Mouse (Mus musculus) CH12F3 (cell line): ENCODE results near the gene Grid1.

Experiments used
- in situ Hi-C: fragments of 300-500 bp; cut with MboI; formaldehyde crosslinking; loops from 2 replicates; pipeline ENCODE4 v1.14.3; 2020; ENCODE audit warnings: low sequenced_read_pairs

The Grid1 gene

DNA sequence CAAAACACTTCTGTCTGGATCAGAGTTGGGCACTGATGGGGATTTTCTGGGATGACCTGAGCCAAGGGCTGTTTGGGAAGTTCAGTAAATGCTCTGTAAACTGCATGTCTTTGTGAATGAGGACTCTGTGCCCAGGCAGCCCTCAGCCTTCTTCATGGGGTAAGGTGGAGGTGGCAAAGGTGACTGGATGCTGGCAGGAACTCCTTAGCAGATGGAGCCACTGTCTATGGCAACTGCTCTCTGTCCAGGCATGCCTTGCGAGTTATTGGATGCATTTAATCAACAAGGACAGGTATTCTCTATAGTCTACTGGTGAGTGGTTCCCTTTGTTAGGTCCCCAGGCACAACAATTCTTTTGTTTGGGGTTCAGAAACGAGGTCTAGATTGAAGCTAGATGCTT lies 85.8 kb downstream of the Grid1 start:
- in situ Hi-C loops, result no loop called here

- in situ Hi-C loops, result no loop called here
Observed at GRCm38 (mm10) chr14:34908366-34908765, 88.5 kb downstream of the Grid1 start.

- in situ Hi-C loops, result no loop called here
Observed at GRCm38 (mm10) chr14:34908804-34909203, 88.9 kb downstream of the Grid1 start.

GRCm38 (mm10) chr14:34916315-34916714 lies 96.4 kb downstream of the Grid1 start:
- in situ Hi-C loops, result no loop called here

- in situ Hi-C loops, result no loop called here
Observed at GRCm38 (mm10) chr14:34917111-34917510, 97.2 kb downstream of the Grid1 start.

DNA sequence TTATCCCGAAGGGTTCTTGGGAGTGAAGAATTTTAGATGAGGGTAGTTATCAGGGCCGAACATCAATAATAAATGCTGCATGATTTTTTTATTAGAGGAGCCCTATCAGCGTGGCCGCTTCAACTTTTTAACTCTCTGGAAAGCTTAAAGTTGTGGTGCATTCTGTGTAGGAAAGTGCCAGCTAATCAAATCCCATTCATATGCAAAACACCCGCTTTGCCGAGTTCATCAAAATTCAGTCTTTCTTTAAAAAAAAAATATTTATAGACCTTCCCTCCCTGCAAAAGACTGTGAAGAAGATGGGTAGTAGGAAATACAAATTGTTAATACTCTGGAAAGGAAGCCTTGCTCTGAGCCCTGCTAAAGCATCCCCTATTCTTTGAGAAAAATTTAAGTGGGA lies 99.3 kb downstream of the Grid1 start:
- in situ Hi-C loops, result no loop called here

DNA sequence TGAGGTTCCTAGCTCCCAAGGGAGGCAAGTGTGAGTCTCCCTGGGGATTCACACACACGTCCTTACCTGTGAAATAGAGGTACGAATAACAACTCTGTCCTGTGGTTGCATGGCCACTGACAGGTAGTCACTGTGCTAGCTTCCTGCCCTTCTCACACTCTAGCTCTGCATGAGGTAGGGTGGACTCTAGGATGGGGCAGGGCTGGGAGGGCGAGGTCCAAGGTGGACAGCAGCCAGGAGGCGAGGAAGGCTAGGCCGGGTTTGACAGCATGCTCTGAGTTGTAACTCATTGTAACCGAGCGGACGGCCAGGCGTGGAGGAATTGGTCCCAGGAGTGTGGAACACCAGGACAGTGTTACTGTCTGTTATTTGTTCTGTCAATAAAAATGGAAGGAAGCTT lies 101.4 kb downstream of the Grid1 start:
- in situ Hi-C loops, result no loop called here

DNA sequence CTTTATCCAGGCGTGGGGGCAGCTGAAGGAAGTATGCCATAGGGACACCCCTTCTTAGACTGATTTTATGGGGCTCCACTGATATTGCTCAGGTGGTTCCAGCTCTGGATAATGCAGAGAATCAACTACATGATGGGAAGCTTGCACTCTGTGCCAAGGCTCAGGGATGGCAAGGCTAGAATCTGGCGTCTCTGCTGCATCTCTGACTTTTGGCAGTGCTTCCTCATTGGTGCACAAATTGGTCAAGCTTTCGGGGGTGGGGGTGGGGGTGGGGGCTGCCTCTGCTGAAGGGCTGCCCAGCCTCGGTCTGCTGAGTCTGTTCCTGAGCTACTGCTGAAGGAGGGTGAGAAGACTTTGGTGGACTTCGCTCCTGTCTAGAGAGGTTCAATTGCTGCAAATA lies 105.1 kb downstream of the Grid1 start:
- in situ Hi-C loops, result no loop called here

DNA sequence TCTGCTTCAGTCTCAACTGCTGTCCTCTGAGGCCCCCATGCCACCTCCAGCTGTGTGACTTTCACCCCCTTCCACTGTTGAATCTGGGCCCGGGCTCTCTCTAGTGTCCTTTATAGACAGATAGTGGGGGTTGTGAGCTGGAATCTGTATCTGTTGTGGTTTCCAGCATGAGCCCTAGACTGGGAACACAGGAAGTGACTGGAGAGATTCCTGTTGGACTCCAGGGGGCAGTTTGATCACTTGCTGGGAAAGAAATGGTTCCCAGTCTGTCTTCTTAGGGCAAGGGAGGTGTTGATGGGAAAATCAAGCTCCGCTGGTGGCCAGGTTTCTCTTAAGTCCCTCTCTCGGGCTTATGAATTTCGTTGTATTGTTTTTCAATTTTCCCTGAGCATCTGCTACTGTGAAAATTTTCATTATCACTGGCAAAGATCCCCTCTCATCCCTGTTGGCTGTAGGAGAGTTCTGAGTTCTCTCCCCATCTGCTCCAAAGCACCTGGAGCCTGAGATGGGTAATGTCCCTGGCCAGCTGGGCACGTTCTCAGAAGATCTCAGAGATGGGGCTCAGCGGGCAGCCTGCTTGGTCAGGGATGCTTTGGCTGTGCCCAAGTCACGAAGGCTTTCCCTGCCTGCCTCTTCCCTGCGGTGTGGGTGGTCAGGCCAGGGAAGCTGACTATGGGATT lies 110.3 kb downstream of the Grid1 start:
- in situ Hi-C loops, result no loop called here

GRCm38 (mm10) chr14:34933197-34933596 lies 113.3 kb downstream of the Grid1 start:
- in situ Hi-C loops, result no loop called here

DNA sequence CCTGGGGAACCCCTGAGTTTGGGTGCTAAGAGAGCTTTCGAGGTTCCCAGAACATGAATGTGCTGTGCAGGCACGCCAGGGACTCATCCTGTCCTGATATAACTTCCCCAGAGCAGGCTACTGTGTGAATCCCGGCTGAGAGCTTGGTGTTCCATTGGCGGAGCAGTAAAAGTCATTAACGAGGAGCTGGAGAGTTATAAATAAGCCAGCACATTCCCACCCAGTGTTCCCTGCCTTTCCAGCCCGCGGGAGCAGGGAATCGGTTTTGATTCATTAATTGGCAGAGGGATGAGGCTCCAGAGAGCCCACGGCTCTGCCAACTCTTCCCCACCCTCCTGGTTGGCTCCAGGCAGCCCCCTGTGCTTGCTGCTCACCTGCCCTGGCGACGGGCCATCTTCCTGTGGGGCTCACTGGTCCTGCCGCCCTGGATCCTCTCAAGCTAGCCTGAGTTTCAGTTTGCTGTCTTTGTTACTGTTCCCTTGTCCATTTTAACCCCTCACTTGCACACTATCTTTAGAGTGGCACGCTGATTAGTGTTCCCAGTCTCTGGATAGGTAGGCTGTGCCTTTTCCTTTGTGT lies 116.4 kb downstream of the Grid1 start:
- in situ Hi-C loops, result no loop called here

DNA sequence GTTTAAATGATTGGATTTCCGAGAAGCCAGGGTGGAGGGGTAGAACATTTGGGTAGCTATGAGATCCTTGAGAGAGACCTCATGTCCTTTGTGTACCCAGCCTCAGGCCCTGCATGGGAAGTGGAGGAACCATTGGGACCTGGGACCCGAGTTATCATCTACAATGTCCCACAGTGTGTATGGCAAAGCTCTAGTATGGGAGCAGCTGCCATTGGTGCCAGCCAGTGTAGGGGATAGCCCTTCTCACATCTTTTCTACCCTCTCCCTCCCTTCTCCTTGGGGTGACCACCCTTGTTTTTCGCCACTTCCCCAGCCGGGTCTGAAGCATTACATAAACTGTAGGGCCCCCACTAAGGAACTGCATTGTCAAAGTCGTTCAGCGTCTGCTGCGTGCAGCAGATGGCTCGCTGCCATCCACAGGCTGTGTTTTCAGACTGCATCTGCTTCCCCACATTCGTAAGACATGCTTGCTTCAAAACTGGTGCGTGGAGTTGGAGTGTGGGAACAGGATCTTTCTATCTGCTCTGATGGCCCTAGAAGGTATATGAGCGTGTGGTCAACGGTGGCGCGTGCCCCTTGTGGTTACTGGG lies 124.6 kb downstream of the Grid1 start:
- in situ Hi-C loops, result no loop called here

DNA sequence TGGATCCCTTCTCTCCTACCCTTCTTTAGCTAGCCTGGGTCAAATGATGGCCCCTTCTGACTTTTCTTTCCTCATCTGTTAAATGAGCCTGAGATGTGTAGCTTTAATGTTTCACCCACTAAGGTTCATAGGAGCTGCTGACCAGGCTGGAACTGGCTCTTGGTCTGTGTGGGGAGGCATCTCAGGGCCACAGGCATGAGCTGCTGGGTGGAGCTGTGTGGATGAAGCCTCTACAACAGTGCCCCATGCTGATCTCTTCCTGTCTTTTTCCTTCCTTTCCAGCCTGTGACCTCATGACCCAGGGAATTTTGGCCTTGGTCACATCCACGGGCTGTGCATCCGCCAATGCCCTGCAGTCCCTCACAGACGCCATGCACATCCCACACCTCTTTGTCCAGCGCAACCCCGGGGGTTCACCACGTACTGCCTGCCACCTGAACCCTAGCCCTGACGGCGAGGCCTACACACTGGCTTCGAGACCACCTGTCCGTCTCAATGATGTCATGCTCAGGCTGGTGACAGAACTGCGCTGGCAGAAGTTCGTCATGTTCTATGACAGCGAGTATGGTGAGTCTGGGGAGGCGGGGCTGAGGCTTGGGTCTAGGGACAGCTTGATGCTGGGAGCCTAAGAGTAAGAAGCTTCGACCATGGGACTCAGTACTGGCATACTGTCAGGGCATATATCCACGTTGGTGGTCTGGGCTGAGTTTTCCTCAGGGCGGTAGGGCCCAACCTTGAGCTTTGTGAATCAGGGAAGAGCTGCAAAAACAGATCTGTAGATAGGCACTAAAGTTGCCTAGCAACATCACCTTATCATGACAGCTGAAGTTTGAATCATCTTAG lies 125.8 kb downstream of the Grid1 start:
- in situ Hi-C loops, result no loop called here

DNA sequence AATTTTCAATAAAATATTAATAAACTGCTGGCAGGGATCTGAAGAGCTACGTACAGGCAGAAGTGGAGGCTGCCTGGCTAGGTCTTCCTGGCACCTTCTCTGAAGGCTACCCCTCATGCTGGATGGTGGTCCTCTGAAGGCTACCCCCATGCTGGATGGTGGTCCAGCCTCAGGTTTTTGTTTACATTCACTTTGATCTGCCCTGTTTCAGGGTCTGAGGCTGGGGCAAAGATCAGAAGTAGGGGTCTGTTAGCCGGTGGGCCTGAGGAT lies 126.3 kb downstream of the Grid1 start:
- in situ Hi-C loops, result no loop called here

GRCm38 (mm10) chr14:34948249-34948648 lies 128.3 kb downstream of the Grid1 start:
- in situ Hi-C loops, result no loop called here

DNA sequence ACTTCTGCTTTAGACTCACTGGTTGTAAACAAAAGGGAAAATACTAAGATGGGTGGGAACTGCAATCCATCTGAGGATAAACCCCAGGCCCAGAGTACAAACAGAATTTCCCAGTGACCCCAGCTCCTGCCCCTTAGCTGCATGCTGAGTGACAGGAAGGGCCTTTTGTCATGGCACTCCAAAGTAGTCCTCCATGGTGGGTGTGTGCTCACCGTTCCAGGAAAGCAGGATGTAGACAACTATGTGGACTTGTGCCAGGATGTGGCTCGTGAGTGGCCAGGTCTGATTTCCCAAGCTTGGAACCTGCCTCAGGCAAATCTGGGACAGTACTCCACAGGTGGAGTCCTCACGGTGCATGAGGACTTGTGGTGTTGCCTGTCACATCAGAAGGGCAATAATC lies 132.4 kb downstream of the Grid1 start:
- in situ Hi-C loops, result loop anchor here (25.0 kb wide), 1 partner anchor 340 kb away; the partner anchor contains the start of gene Opn4

DNA sequence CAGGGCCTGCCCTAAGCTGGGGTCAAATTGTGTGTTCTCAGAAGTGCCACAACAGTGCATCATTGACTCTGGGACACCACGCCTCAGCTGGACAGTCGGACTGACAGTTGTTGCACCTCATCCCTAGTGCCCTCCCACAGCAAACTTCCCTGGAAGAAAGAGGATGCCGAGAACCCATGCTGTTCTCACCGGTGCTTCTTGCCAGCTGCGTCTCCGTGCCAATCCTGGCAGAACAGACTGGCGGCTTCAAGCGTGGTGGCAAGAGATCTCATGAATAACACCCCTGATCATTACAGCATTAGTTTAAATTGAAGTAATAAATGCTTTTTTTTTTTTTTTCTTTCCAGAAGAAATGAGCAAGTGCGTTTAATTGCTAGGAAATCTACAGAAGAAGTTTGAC lies 133.7 kb downstream of the Grid1 start:
- in situ Hi-C loops, result loop anchor here (25.0 kb wide), 1 partner anchor 341 kb away; the partner anchor contains the start of gene Opn4

DNA sequence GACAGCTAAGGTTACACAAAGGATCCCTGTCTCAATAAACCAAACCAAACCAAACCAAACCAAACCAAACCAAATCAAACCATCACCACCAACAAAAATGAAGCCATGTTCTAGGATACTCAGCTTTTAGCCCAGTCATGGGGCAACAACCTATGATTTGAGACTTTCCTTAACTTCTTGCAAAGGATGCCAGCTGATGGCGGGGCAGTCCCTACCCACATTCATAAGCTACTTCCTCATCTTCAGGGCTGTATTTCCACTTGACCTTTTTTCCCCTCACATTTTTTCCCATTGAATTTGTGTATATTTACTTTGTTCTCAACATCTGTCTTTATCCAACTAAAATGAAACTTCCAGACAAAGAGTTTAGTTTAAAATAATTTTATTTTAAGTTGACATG lies 135.8 kb downstream of the Grid1 start:
- in situ Hi-C loops, result loop anchor here (25.0 kb wide), 1 partner anchor 343 kb away; the partner anchor contains the start of gene Opn4

DNA sequence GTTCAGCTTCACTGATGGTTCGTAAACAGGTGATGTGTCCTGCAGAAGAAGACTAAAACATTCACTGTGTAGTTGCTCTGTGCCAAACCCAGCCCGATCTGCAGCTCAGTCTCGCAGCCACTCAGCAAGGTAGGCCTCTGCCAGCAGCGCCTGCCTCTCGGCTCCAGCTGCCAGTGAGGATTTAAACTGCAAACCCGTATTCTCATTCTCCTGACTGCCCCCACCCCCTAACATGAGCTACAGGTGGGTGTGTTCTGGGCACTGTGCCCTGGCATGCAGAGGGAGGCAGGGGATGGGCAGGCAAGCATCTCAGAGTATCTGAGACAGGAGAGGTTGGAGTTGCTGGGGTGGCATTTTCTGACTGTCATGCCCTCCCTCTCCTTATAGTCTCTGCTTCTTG lies 140.3 kb downstream of the Grid1 start:
- in situ Hi-C loops, result loop anchor here (25.0 kb wide), 1 partner anchor 348 kb away; the partner anchor contains the start of gene Opn4

DNA sequence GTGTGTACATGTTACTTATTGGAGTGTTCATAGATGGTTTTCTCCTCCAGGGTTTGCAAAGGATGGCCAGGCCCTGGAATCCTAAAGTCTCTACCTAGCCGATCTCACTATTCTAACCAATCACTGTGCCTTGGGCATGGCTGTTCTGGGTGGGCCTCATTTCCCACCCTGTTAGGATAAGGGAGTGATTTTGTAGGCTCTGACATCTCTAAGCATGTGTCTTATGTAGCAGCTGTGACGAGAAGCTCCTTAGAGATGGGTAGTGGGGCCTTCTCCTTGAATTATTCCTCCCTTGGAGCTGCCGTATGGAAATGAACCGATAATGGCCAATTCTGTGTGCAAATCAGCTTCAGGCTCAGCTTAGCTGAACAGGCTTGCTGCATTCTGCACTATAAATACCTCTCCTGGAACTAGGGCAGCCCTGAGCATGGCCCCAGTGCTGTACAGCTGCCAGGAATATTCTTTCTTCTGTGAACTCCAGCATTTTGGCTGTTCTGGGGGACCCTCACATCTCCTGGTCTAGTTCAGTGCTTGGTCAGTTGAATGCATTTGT lies 143.8 kb downstream of the Grid1 start:
- in situ Hi-C loops, result loop anchor here (25.0 kb wide), 1 partner anchor 351 kb away; the partner anchor contains the start of gene Opn4
